In genomic region chr19:5429806-5430205, GRCm38 (mm10) we compare ENCODE assay signal across 13 mouse cellular contexts. TPM values are rescaled to one million over a fixed set of nuclear protein-coding genes. Genes with fewer than 3 reads are reported as not detected.
A peak's percentile ranks its signal among the peaks of the same experiment; 100 is the strongest.
DNase-seq lines count a peak whose midpoint lies in the region; ATAC-seq lines count a peak whose summit lies in the region.
"Had no signal": no experiment of that assay in that cellular context is flagged by ENCODE, and none has a peak within 500 bp of the region (broad histone marks: within the 10 kb centered on the region; RNA-seq: fewer than 3 reads in every experiment).

No protein-coding gene starts in this region.

- peaks cover 35% of the 10 kb centered on the region for H3K4me1 ChIP-seq in heart, embryonic 12.5 days (replicated peaks)
- peaks cover 41% of the 10 kb centered on the region for H3K4me1 ChIP-seq in neural tube, embryonic 15.5 days

- no peak overlapping the region for H3K9ac ChIP-seq in heart, embryonic 12.5 days
- no peak overlapping the region for H3K9ac ChIP-seq in neural tube, embryonic 15.5 days (replicated peaks)

- WGBS in heart, embryonic 12.5 days = 69% methylated on average over 8 of the region's 8 CpGs
- WGBS in neural tube, embryonic 15.5 days = 77% methylated on average over 8 of the region's 8 CpGs

- H3K4me2 ChIP-seq in heart, embryonic 12.5 days = no peak overlapping the region
- H3K4me2 ChIP-seq in neural tube, embryonic 15.5 days = no peak overlapping the region
- H3K4me2 ChIP-seq: embryonic facial prominence, embryonic 13.5 days had no signal

- no peaks in the 10 kb centered on the region for H3K9me3 ChIP-seq in heart, embryonic 12.5 days (replicated peaks)
- H3K9me3 ChIP-seq in neural tube, embryonic 15.5 days (replicated peaks) = no peaks in the 10 kb centered on the region
- H3K9me3 ChIP-seq: embryonic facial prominence, embryonic 13.5 days; megakaryocyte, embryonic 14.5 days had no signal

- H3K27ac ChIP-seq in heart, embryonic 12.5 days (ENCODE audit: poor library complexity, severe bottlenecking) = no peak overlapping the region
- H3K27ac ChIP-seq in neural tube, embryonic 15.5 days (replicated peaks) = no peak overlapping the region

- peak; percentile 96 for DNase-seq in heart, adult 11 months
- DNase-seq in urinary bladder, postnatal 10 days (ENCODE audit: low spot score) = peak; percentile 49
- no peak for DNase-seq in urinary bladder, adult 2 months (ENCODE audit: low spot score)
- DNase-seq in gastrocnemius, postnatal 36 days = peak; percentile 75 to 77
- no peak for DNase-seq in spleen, postnatal 14 days (ENCODE audit: low spot score in 2 of 2)
- DNase-seq in c-Kit-positive CD71-positive TER-119-positive erythroid progenitor cells, embryonic 14.5 days (ENCODE audit: low spot score) = no peak
- DNase-seq: retina, postnatal 1 day had no signal

- intact Hi-C loops in gastrocnemius, postnatal 36 days (cut with DNase I) = loop anchor here (5.0 kb wide), 1 partner anchor 57 kb away; the partner anchor contains the start of gene Mus81

- no peak for ATAC-seq in heart, embryonic 12.5 days (ENCODE audit: insufficient number of reproducible peaks, low FRiP score)
- no peak for ATAC-seq in neural tube, embryonic 15.5 days (ENCODE audit: low FRiP score)

- H3K27me3 ChIP-seq in heart, embryonic 12.5 days (replicated peaks) = no peaks in the 10 kb centered on the region
- H3K27me3 ChIP-seq in neural tube, embryonic 15.5 days (replicated peaks) = no peaks in the 10 kb centered on the region
- H3K27me3 ChIP-seq: embryonic facial prominence, embryonic 13.5 days had no signal

- H3K36me3 ChIP-seq in heart, embryonic 12.5 days = peaks cover 18% of the 10 kb centered on the region
- peaks cover 15% of the 10 kb centered on the region for H3K36me3 ChIP-seq in neural tube, embryonic 15.5 days

- no peak overlapping the region for H3K4me3 ChIP-seq in heart, embryonic 12.5 days
- no peak overlapping the region for H3K4me3 ChIP-seq in neural tube, embryonic 15.5 days (replicated peaks)
- H3K4me3 ChIP-seq: embryonic facial prominence, embryonic 13.5 days; megakaryocyte, embryonic 14.5 days had no signal

RNA-seq across cellular contexts. Expression of gene AI837181, which starts 4.9 kb away (rescaled TPM):
- polyA plus RNA-seq in heart, embryonic 12.5 days (2016; fragmentation: Nextera tagmentation; extraction: Ambion mirVana) = 38.8 and 39.5 TPM in 2 replicates
- 65.3 and 68.9 TPM in 2 replicates for polyA plus RNA-seq in urinary bladder, adult 2 months (2012; rRNA removed)
- 10 to 100 TPM; 32.7 to 33.6 TPM for total RNA-seq in gastrocnemius, postnatal 36 days (2021)
- 84.7 and 87.3 TPM in 2 replicates for polyA plus RNA-seq in neural tube, embryonic 15.5 days (2015; fragmentation: Nextera tagmentation; extraction: Ambion mirVana)

RNA-seq across cellular contexts. Expression of gene Drap1, which starts 5.0 kb away (rescaled TPM):
- polyA plus RNA-seq in heart, embryonic 12.5 days (2016; fragmentation: Nextera tagmentation; extraction: Ambion mirVana) = 190 and 194 TPM in 2 replicates
- polyA plus RNA-seq in urinary bladder, adult 2 months (2012; rRNA removed) = 228 and 236 TPM in 2 replicates
- 100 to 1,000 TPM; 531 to 582 TPM for total RNA-seq in gastrocnemius, postnatal 36 days (2021)
- 300 and 329 TPM in 2 replicates for polyA plus RNA-seq in neural tube, embryonic 15.5 days (2015; fragmentation: Nextera tagmentation; extraction: Ambion mirVana)

RNA-seq across cellular contexts. Expression of gene Fosl1, which starts 17.5 kb away (rescaled TPM):
- not detected in 2 replicates for polyA plus RNA-seq in heart, embryonic 12.5 days (2016; fragmentation: Nextera tagmentation; extraction: Ambion mirVana)
- polyA plus RNA-seq in urinary bladder, adult 2 months (2012; rRNA removed) = 0.07 TPM in 1 of 2 replicates, not detected in the other
- total RNA-seq in gastrocnemius, postnatal 36 days (2021) = not detected
- polyA plus RNA-seq in neural tube, embryonic 15.5 days (2015; fragmentation: Nextera tagmentation; extraction: Ambion mirVana) = 0.45 TPM in 1 of 2 replicates, not detected in the other
- polyA plus RNA-seq: embryonic facial prominence, embryonic 13.5 days; limb, embryonic 11.5 days had no signal

RNA-seq across cellular contexts. Expression of gene Tsga10ip, which starts 27.5 kb away (rescaled TPM):
- polyA plus RNA-seq in heart, embryonic 12.5 days (2016; fragmentation: Nextera tagmentation; extraction: Ambion mirVana) = 1.7 and 1.8 TPM in 2 replicates
- not detected in 2 replicates for polyA plus RNA-seq in urinary bladder, adult 2 months (2012; rRNA removed)
- total RNA-seq in gastrocnemius, postnatal 36 days (2021) = under 1 TPM; 0.52 to 0.64 TPM
- polyA plus RNA-seq in neural tube, embryonic 15.5 days (2015; fragmentation: Nextera tagmentation; extraction: Ambion mirVana) = 0.59 TPM in 1 of 2 replicates, not detected in the other
- total RNA-seq: adrenal gland, postnatal 4 days had no signal
- polyA plus RNA-seq: embryonic facial prominence, embryonic 13.5 days; limb, embryonic 11.5 days had no signal

RNA-seq across cellular contexts. Expression of gene Ccdc85b, which starts 27.9 kb away (rescaled TPM):
- polyA plus RNA-seq in heart, embryonic 12.5 days (2016; fragmentation: Nextera tagmentation; extraction: Ambion mirVana) = 10.5 and 13.0 TPM in 2 replicates
- polyA plus RNA-seq in urinary bladder, adult 2 months (2012; rRNA removed) = 11.3 and 15.1 TPM in 2 replicates
- 1 to 10 TPM; 4.7 to 6.0 TPM for total RNA-seq in gastrocnemius, postnatal 36 days (2021)
- 12.6 and 15.0 TPM in 2 replicates for polyA plus RNA-seq in neural tube, embryonic 15.5 days (2015; fragmentation: Nextera tagmentation; extraction: Ambion mirVana)

Comparison
In these comparisons a context has a peak if more than half of its experiments do, and no peak if none do; other contexts are left out.
1. DNase-seq: peak in heart, adult 11 months (single experiment), urinary bladder, postnatal 10 days (single experiment) and gastrocnemius, postnatal 36 days (2 of 2); none in urinary bladder, adult 2 months (single experiment), spleen, postnatal 14 days (0 of 2) and c-Kit-positive CD71-positive TER-119-positive erythroid progenitor cells, embryonic 14.5 days (single experiment).